Mouse (Mus musculus): Measurements from ENCODE around the gene Lrrc75a. TPM values are rescaled to one million over a fixed set of nuclear protein-coding genes. Genes with fewer than 3 reads are reported as not detected.
"Not testable (repeated sequence)": the region's sequence is repeated elsewhere in the genome, so short reads cannot be mapped to it uniquely, and the experiment has no call there.

The Lrrc75a gene
- polyA plus RNA-seq, 1 experiment from 2014 or later = 14.6 TPM

DNA sequence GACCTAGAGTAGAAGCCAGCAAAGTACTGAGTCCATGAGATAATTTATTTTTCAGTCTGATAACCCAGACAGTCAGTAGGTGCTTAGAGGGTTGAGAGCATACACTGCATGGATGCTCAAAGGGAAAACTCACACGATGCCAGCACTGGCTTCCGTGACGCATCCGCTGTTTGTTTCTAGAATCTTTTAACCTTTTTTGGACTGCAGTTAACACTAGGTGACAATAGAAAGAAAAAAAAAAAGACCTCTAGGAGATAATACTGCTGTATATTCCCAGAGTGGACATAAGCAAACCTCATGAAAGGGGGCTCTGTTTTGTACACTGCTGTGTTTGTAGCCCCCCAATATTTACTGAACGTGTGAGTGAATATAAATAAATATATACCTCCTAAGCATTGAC, 20.7 kb upstream of the Lrrc75a start:
- Histone ChIP-seq H3K4me2 (no peak overlapping the region), H3K9ac (no peak overlapping the region), H3K4me3 (no peak overlapping the region), H3K9me3 (replicated peaks) (no peaks in the 10 kb centered on the region), H3K36me3 (peaks cover 11% of the 10 kb centered on the region; the same call in 1 of the 2 replicates), H3K4me1 (replicated peaks) (peaks cover 14% of the 10 kb centered on the region), H3K27ac (no peak overlapping the region), H3K27me3 (no peaks in the 10 kb centered on the region)
- WGBS = 78% methylated on average over 5 of the region's 5 CpGs
- no peak for ATAC-seq (replicated peaks; ENCODE audit: insufficient number of reproducible peaks, insufficient read depth, low FRiP score, low read depth)

DNA sequence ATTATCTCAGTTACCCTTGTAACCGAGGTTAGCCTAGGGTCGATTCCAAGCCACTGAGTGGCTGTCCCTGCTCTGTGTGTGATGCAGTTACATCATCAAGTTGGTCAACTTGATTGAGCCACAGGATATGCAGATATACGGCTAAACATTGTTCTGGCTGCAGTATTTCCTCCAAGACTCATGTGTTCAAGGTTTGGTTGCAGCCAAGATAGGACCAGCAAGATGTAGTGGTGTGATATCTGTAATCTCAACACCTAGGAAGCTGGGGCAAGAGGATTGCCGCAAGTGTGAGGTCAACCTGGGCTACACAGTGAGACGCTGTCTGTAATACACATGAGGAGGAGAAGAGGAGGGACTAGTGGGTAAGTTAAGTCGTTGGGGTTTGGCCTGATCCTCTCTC, 15.9 kb upstream of the Lrrc75a start:
- Histone ChIP-seq H3K27me3 (no peaks in the 10 kb centered on the region), H3K27ac (no peak overlapping the region), H3K9me3 (replicated peaks) (no peaks in the 10 kb centered on the region), H3K36me3 (peaks cover 11% of the 10 kb centered on the region; the same call in 1 of the 2 replicates), H3K4me1 (replicated peaks) (peaks cover 12% of the 10 kb centered on the region), H3K4me2 (no peak overlapping the region), H3K9ac (no peak overlapping the region), H3K4me3 (no peak overlapping the region)
- 77% methylated on average over 6 of the region's 6 CpGs for whole genome bisulfite sequencing
- no peak for ATAC-seq (replicated peaks; ENCODE audit: insufficient number of reproducible peaks, insufficient read depth, low FRiP score, low read depth)

DNA sequence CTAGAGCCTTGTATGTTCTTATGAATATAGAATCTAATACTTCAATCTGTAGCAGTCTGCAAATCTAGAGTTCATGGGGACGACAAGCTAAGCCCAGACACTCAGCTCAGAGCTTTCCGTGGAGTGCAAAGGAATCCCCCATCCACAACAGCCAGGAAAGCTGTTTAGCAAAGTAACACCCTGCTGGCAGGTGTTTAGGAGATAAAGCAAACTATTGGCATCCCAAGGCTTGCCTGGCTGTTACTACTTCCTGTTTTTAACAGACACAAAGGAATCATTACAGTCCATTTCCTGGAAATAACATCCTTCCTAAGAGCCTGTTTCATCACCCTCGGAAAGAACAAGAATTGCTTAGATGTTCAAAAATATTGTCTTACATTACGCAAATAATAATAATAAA, 12.6 kb upstream of the Lrrc75a start:
- 49% methylated on average over 4 of the region's 4 CpGs for WGBS

DNA sequence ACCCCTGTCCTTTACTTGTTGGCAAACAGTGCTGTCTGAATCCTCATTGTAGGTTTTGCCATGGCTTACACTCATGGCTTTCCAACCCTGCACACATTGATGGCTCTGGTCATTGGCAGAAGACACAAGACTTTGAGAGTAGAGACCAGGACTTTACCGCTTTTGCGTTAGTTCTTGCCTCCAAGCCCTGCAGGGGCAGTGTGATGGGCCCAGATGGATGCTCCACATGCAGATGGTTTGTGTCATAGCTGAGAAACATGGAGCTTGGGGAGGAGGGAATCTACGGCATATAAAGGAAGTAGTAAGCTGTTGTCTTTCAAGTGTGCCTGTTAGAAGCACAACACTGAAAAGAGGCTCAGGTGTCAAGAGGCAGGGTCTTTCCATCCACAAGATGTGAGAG, 3.8 kb upstream of the Lrrc75a start:
- ATAC-seq (replicated peaks; ENCODE audit: insufficient number of reproducible peaks, insufficient read depth, low FRiP score, low read depth) = no peak

More for the DNA sequence above, 12.6 kb upstream of the Lrrc75a start:
- Histone ChIP-seq H3K36me3 (peaks cover 7% of the 10 kb centered on the region; the same call in 1 of the 2 replicates), H3K4me1 (replicated peaks) (peaks cover 19% of the 10 kb centered on the region), H3K9me3 (replicated peaks) (no peaks in the 10 kb centered on the region), H3K27me3 (no peaks in the 10 kb centered on the region), H3K9ac (no peak overlapping the region), H3K4me3 (no peak overlapping the region), H3K27ac (no peak overlapping the region), H3K4me2 (no peak overlapping the region)
- no peak for ATAC-seq (replicated peaks; ENCODE audit: insufficient number of reproducible peaks, insufficient read depth, low FRiP score, low read depth)

DNA sequence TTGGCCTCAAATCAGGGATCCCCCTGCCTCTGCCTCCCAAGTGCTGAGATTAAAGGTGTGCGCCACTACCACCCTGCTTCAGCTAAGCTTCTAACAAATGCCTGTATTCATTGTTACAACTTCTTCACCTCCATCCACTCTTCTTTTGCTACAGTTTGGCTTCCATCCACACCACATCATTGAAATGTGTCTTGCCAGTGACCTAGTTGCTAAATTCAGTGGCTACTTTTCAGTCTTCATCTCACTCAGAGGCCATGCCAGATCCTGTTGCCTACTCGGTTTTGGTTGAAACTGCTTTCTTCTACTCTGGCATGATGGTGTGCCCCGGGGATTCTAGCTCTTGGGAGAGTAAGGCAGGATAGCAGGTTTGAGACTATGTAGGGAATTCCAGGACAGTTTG, 3.2 kb upstream of the Lrrc75a start:
- Histone ChIP-seq H3K27me3 (no peaks in the 10 kb centered on the region), H3K4me3 (no peak overlapping the region), H3K4me1 (replicated peaks) (peaks cover 38% of the 10 kb centered on the region), H3K9me3 (replicated peaks) (no peaks in the 10 kb centered on the region), H3K36me3 (0 out of 2 replicates have a peak, but pooled peaks cover 5% of the 10 kb centered on the region), H3K4me2 (no peak overlapping the region), H3K9ac (no peak overlapping the region), H3K27ac (no peak overlapping the region)
- ATAC-seq (replicated peaks; ENCODE audit: insufficient number of reproducible peaks, insufficient read depth, low FRiP score, low read depth) = no peak
- 85% methylated on average over 3 of the region's 3 CpGs for WGBS

More for the DNA sequence above, 3.8 kb upstream of the Lrrc75a start:
- no peak overlapping the region for H3K4me3 ChIP-seq
- H3K9me3 ChIP-seq (replicated peaks) = no peaks in the 10 kb centered on the region
- no peak overlapping the region for H3K27ac ChIP-seq
- H3K36me3 ChIP-seq = 0 out of 2 replicates have a peak, but pooled peaks cover 5% of the 10 kb centered on the region
- H3K27me3 ChIP-seq = no peaks in the 10 kb centered on the region
- H3K9ac ChIP-seq = no peak overlapping the region
- 90% methylated on average over 3 of the region's 3 CpGs for WGBS
- peaks cover 33% of the 10 kb centered on the region for H3K4me1 ChIP-seq (replicated peaks)
- H3K4me2 ChIP-seq = no peak overlapping the region

DNA sequence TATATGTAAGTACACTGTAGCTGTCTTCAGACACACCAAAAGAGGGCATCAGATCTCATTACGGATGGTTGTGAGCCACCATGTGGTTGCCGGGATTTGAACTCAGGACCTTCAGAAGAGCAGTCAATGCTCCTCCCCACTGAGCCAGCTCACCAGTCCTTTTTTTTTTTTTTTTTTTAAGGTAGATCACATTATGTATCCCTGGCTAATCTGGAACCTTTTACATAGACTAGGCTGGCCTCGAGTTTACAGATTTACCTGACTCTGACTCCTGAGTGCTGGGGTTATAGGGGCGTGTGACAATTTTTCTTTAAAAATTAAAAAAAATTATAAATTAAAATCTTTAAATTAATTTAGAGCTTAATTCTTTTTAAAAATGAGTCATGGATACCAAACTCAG, 1.5 kb upstream of the Lrrc75a start:
- 76% methylated on average over 4 of the region's 4 CpGs for WGBS
- not testable (repeated sequence) for H3K27ac ChIP-seq; ATAC-seq (replicated peaks; ENCODE audit: insufficient number of reproducible peaks, insufficient read depth, low FRiP score, low read depth); H3K27me3 ChIP-seq; H3K36me3 ChIP-seq; H3K9me3 ChIP-seq (replicated peaks); H3K9ac ChIP-seq
- H3K4me3 ChIP-seq = peak overlapping the region; percentile 76
- H3K4me2 ChIP-seq = peak overlapping the region; percentile 91
- peaks cover 50% of the 10 kb centered on the region for H3K4me1 ChIP-seq (replicated peaks)

DNA sequence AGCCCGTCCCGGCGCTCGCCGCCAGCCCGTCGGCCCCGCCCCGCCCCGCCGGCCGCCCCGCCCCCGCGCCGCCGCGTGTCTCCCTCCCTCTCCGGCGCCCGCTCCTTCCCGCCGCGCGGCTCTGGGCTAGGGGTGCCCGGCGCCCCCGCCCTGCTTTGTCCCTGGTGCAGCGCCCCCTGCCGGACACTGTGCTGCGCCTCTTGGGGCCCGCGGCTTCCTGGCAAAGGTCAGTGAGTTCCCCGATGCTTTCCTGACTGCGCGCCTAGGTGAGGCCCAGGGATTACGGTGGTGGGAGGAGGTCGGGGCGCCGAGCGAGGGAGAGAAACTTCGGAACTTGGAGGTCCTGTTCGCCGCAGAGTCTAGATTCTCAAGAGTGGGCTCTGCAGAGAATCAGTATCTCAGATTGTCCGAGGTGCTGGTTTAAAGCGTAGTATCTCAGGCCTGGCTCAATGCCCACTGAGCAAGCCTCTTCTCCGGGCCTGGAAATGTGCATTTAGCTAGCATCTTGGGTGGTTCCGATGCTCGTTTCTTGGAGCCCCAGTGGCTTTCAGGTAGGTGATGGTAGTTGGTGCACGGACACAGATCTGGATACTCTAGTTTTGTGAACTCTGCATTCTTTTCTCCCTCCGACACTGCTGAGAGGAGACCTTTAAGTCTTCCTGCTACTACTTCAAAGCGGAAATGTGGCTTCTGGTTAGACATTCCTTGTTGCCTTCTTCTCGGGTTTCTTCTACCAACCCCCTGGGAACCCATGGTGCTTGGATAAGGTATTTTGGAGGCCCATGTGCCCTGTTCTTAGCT, 468 bp upstream of the Lrrc75a start, which contains the start of gene Mmgt2:
Gene Mmgt2 (plus strand): TSS at position 74 of the 801 bp plus-strand sequence.
- H3K4me1 ChIP-seq (replicated peaks) = peaks cover 57% of the 10 kb centered on the region
- H3K4me2 ChIP-seq = peak within 1 kb of the TSS; percentile 91
- 0 out of 2 replicates have a peak, but pooled peaks cover under 1% of the 10 kb centered on the region for H3K36me3 ChIP-seq
- WGBS = under 1% methylated on average over 36 of the region's 53 CpGs
- peak; percentile 89 for ATAC-seq (replicated peaks; ENCODE audit: insufficient number of reproducible peaks, insufficient read depth, low FRiP score, low read depth)
- no peaks in the 10 kb centered on the region for H3K9me3 ChIP-seq (replicated peaks)
- peak within 1 kb of the TSS; percentile 86 for H3K9ac ChIP-seq
- H3K27ac ChIP-seq = peak within 1 kb of the TSS; percentile 85
- H3K27me3 ChIP-seq = no peaks in the 10 kb centered on the region
- peak within 1 kb of the TSS; percentile 76 for H3K4me3 ChIP-seq

DNA sequence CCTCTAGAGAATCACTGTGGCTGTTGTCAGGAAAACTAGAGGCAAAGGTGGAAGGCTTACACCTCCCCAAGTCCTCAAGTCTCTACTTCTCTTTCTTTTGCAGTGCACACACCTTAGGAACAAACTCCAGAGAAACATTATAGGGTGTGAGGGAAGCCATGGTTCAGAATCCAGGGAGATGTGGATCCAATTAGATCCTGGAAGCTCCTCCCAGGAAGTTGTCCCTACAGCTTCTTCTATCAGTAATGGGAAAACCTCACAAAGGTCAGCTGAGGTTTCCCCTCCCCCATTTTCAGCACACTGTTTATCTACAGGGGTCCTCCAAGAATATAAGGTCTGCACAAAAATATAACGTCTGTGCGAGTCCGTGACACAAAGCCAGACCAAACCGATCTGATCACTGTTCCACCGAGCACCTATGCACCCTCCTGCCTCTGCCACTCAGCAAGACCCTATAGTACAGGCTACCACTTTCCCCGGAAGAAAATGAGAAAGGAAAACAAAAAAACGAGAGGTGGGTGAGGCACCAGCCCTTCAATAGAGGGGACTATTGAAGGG, 1.3 kb downstream of the Lrrc75a start:
- H3K4me3 ChIP-seq = peak overlapping the region; percentile 76
- no peaks in the 10 kb centered on the region for H3K9me3 ChIP-seq (replicated peaks)
- peaks cover 74% of the 10 kb centered on the region for H3K4me1 ChIP-seq (replicated peaks)
- H3K27me3 ChIP-seq = no peaks in the 10 kb centered on the region
- H3K9ac ChIP-seq = peak overlapping the region; percentile 86
- WGBS = 34% methylated on average over 7 of the region's 7 CpGs
- H3K27ac ChIP-seq = peak overlapping the region; percentile 85
- H3K4me2 ChIP-seq = peak overlapping the region; percentile 91
- H3K36me3 ChIP-seq = no peaks in the 10 kb centered on the region
- ATAC-seq (replicated peaks; ENCODE audit: insufficient number of reproducible peaks, insufficient read depth, low FRiP score, low read depth) = no peak

DNA sequence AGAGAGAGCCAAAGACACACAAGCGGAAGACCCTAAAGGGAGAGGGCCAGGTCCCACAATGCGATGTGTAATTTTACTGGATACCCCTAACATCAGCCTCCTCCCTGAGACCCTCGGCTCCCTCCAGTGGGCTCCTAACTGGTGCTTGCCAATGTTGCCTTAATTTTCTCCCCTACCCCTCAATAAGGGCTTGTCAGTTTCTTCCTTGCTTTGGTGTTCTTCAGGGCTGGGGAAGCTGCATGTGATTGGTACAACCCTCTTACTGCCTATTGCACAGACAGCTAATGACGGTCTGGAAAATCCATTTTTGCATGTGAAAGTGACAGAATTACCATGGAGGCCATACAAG, 1.9 kb downstream of the Lrrc75a start:
- 7% methylated on average over 4 of the region's 4 CpGs for WGBS
- ATAC-seq (replicated peaks; ENCODE audit: insufficient number of reproducible peaks, insufficient read depth, low FRiP score, low read depth) = no peak
- Histone ChIP-seq H3K4me3 (peak overlapping the region; percentile 76), H3K4me2 (peak overlapping the region; percentile 91), H3K9me3 (replicated peaks) (no peaks in the 10 kb centered on the region), H3K9ac (peak overlapping the region; percentile 40), H3K27ac (peak overlapping the region; percentile 85), H3K27me3 (no peaks in the 10 kb centered on the region), H3K36me3 (no peaks in the 10 kb centered on the region), H3K4me1 (replicated peaks) (peaks cover 75% of the 10 kb centered on the region)

DNA sequence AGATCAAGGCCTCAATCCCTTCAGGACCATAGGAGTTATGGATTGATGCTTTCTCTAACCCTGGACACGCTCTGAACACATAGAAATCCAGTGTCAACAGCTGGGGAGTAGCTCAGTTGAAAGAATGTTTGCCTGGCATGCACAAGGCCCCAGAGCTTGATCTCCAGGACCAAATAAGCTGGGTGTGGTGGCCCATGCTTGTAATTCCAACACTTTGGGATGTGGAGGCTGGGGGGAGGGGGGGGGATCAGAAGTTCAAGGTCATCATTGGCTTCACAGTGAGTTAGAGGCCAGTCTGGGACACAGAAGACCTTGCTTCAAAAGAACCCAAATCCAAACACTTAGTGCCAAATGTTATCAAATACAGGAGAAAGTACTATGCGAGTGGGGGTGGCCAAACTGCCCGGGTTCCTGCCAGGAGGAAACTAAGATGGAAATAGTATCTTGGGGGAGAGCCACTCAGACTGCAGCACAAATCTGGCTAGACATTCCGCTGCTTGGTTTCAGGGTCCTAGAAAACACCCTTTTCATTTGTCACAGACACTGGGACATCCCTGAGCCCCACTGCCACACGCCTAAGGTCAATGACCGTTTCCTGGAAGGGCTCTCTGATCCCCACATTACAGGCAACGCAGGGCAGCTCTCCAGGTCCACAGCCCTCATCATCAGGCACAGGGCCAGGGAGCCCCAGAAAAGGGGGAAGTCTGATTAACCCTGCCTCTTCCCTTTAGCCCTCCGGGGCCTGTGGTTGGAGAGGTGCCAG, 2.4 kb downstream of the Lrrc75a start:
- no peak; the same call in 1 of the 2 replicates for ATAC-seq (replicated peaks; ENCODE audit: insufficient number of reproducible peaks, insufficient read depth, low FRiP score, low read depth)
- 5% methylated on average over 8 of the region's 8 CpGs for WGBS
- Histone ChIP-seq H3K27me3 (no peaks in the 10 kb centered on the region), H3K36me3 (no peaks in the 10 kb centered on the region), H3K9me3 (replicated peaks) (no peaks in the 10 kb centered on the region), H3K27ac (peak overlapping the region; percentile 85), H3K4me1 (replicated peaks) (peaks cover 80% of the 10 kb centered on the region), H3K4me3 (peak overlapping the region; percentile 76), H3K4me2 (peak overlapping the region; percentile 91), H3K9ac (peak overlapping the region; percentile 40)

DNA sequence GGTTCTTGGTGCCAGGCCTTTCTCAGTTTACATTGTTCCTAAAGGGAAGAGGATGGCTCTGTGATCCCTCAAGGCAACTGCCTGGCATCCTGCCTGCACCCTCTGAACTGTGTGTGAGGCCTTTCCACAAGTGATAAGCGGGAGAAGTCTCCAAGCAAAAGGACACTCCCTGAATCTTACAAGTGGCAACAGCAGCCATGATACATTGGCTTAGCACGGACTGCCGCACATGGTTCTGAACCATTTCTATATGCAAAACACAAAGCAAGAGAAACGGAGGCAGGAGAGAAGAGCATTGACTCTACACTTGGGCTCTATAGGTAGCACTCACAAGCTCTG, 3.0 kb downstream of the Lrrc75a start:
- no peak for ATAC-seq (replicated peaks; ENCODE audit: insufficient number of reproducible peaks, insufficient read depth, low FRiP score, low read depth)
- Histone ChIP-seq H3K27me3 (no peaks in the 10 kb centered on the region), H3K9me3 (replicated peaks) (no peaks in the 10 kb centered on the region), H3K4me3 (peak overlapping the region; percentile 76), H3K27ac (peak overlapping the region; percentile 85), H3K9ac (peak overlapping the region; percentile 6; the same call in 1 of the 2 replicates), H3K4me1 (replicated peaks) (peaks cover 81% of the 10 kb centered on the region), H3K4me2 (peak overlapping the region; percentile 91), H3K36me3 (no peaks in the 10 kb centered on the region)
- WGBS = 43% methylated on average over 4 of the region's 4 CpGs
